Mouse (Mus musculus): ENCODE measurements around the gene Bsg.

- TF ChIP-seq CTCF (IDR thresholded peaks at IDR 0.05; ENCODE audit: low read depth, low read length) = no peak
- TF ChIP-seq POLR2A (IDR thresholded peaks at IDR 0.05; ENCODE audit: extremely low read depth, insufficient read depth, low read length) = no peak
Measured at GRCm38 (mm10) chr10:79666493-79666892, 37.8 kb upstream of the Bsg start.

All from liver, adult 2 months (tissue).